Mouse (Mus musculus): ENCODE measurements around the gene Insrr.
A peak's percentile ranks its signal among the peaks of the same experiment; 100 is the strongest.
"Not testable (repeated sequence)": the region's sequence is repeated elsewhere in the genome, so short reads cannot be mapped to it uniquely, and the experiment has no call there.

The Insrr gene

DNA sequence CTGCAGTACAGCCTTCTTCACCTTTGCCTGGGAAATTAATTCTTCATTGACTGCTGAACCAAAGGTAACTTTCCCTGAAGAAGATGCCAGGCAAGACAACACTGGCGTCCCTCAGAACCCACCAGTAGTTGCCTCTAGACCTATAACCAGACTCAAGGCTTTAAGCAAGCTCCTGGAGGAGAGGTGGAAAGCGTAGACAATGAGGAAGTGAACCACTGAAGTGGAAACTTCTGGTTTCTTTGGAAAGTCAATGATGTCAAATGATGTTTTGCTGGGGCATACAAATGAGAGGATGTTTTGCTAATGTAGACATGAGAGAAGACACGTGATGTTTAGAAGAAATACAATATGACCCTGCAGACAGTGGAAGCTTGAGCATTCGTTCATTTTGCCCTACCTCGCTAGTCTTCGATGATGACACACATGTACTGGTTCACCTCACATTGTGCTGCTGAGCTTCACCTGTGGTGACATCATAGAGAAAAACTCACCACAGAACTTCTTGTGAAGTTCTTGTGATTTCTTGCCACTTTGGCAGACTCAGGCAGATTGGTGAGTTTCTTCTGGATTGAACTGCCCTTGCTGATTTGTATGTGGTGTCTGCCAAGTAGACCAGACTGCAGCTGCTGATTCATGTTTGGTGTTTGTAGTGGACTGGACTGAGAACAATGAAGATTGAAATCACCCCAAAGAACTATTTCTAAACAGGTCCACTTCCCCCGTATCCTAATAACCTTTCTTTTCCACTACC is 35.5 kb downstream of the Insrr start:
- peak; percentile 68 for DNase-seq (ENCODE audit: low read depth, low spot score)

DNA sequence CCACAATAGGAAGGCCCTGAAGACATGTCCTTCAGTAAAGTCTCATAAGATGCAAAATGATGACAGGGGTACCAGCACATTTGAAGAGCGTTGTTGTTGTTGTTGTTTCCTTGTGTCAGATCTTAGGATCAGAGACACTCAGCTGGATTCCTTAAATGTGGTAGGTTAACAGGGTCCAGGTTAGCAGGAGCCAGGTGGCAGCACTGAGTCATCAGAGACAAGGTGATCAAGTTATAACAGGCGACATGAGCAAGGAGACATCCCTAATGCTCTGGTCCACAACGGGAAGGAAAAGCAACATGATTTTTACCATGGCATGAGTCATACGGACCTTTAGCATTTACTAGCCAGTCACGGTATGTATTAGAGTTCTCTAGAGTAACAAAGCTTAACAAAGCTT is 36.7 kb downstream of the Insrr start:
- peak; percentile 80 for DNase-seq (ENCODE audit: low read depth, low spot score)

- DNase-seq (ENCODE audit: low read depth, low spot score), result peak; percentile 90
Measured at GRCm38 (mm10) chr3:87838622-87839021, 41.9 kb downstream of the Insrr start.

DNA sequence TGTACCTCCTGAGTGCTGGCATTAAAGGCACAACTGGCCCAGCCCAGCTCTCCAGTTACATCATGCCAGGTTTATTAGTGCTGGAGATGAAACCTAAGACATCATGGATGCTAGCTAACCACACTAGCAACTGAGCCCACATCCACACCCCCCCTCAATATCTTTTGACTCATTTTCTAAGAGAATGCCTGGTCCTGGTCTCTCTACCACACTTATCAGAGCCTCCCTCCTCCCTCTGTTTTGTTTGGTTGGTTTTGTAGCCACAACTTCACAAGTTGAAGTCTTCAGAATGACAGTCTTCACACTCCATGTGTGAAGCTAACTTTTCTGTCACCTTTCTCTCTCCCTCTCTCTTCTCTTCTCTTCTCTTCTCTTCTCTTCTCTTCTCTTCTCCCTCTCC is 44.1 kb downstream of the Insrr start:
- DNase-seq (ENCODE audit: low read depth, low spot score), result no peak

GRCm38 (mm10) chr3:87844981-87845380 is 48.2 kb downstream of the Insrr start:
- DNase-seq (ENCODE audit: low read depth, low spot score), result peak; percentile 74

DNA sequence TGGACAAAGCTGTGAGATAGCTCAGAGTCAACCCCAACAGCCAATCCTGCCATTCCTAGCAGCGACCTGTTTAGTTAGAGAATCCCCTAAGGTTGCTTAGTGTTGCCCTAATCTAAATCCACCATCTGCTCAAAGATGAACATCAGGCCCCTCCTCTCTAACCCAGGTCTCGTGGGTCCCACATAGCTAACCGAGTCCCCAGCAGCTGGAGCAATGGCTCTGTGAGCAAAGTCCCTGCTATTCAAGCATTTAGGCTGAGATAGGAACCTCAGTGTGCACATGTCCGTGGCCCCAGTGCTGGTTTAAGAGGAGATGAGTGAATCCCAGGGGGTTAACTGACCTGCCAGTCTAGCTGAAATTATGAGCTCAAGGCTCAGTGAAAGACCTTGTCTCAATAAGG is 49.4 kb downstream of the Insrr start:
- no peak for DNase-seq (ENCODE audit: low read depth, low spot score)

GRCm38 (mm10) chr3:87846650-87847110 is 49.9 kb downstream of the Insrr start, which contains the start of gene Sh2d2a:
Gene Sh2d2a (plus strand): TSS chr3:87846755.
- DNase-seq (ENCODE audit: low read depth, low spot score), result peak; percentile 93

- DNase-seq (ENCODE audit: low read depth, low spot score), result peak; percentile 83
Measured at GRCm38 (mm10) chr3:87847680-87848079, 50.9 kb downstream of the Insrr start.

DNA sequence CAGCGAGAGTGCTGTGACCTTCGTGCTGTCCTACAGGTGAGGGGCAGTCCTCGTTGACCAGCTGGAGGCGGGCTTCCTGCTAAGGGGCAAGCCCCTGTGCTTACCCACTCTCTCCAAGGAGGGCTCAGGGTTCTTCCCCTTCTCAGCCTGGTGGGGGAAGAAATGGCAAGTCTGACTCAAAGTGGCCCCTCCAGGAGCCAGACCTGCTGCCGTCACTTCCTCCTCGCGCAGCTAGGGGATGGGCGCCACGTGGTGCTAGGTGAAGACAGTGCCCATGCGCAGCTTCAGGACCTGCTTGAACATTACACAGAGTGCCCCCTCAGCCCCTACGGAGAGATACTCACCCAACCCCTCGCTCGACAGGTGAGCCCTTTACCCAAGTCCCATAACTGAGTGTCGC is 52.4 kb downstream of the Insrr start:
- peak; percentile 74 for DNase-seq (ENCODE audit: low read depth, low spot score)

GRCm38 (mm10) chr3:87854795-87855568 is 58.2 kb downstream of the Insrr start:
- DNase-seq (ENCODE audit: low read depth, low spot score), result no peak

DNA sequence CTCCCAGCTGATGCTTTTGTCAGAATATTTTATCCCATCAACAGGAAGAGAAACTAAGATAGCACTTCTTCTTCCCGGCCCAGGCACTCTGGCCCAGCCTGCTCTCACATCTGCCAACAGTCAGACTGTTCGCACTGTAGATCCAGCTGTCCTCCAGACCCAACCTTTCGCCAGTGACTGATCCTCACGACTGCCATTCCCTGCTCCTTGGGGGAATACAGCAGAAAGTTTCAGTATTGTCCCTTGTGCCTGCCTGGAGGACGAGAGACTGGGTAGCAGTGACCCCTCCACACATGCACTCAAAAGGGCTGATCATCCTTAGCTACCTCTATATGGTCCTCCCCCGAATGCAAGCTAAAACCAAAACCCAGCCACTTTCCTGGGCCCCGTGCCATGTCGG is 59.2 kb downstream of the Insrr start:
- DNase-seq (ENCODE audit: low read depth, low spot score), result no peak

DNA sequence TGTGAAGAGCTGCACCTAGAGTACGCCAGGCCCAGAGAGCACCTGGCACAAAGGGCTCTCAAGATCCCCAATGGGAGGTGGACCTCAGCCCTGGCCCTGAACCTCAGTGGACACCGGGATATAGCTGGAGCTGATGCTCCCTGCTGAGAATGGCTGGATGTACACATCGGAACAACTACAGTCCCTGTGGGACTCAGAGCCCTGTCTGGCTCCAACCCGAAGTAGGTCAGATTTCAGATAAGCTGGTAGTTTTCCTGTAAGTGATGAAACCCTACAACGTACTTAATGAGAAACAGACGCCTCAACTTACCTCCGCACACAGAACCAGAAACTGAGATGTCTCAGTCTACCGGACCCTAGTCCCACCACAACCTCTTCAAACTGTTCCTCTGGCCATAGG is 60.9 kb downstream of the Insrr start:
- DNase-seq (ENCODE audit: low read depth, low spot score), result no peak

DNA sequence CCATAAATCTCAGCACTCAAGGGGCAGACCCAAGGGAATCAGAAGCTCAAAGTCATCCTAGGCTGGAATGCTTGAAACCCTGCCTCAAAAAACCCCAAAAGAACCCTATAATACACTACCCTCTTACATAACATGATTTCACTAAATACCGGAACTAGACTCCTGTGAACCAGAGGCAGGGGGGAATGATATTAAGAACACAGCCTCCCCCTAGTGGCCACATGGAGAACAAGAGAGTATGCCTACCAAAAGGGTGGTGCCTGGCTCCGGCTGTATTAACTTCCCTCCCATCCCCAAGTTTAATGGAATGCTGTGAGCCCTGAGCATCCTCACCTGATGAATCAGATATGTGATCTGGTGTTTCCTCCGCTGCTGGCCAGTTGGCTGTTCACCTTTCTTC is 63.1 kb downstream of the Insrr start:
- DNase-seq (ENCODE audit: low read depth, low spot score), result peak; percentile 90

- not testable (repeated sequence) for DNase-seq (ENCODE audit: low read depth, low spot score)
Measured at GRCm38 (mm10) chr3:87864111-87864510, 67.4 kb downstream of the Insrr start.

Measured in CD4-positive, CD25-positive, alpha-beta regulatory T cell, adult 2 months (primary cell).